Mouse (Mus musculus) limb, embryonic 10.5 days (tissue): ENCODE results near the gene Iqcj. TPM values are rescaled to one million over a fixed set of nuclear protein-coding genes. Genes with fewer than 3 reads are reported as not detected.

Experiments
- polyA plus RNA-seq: library from polyadenylated mRNA; unstranded; fragments of >200 nt; fragmentation: Nextera tagmentation; extraction: Ambion mirVana; gene quantifications from 2 replicates; pipeline ENCODE4 v1.2.1, GENCODE M21; 2016

The Iqcj gene
- polyA plus RNA-seq, 1 experiment from 2014 or later, result not detected

Other genes starting within 250 kb of the Iqcj start
- not detected in 2 replicates for gene Iqschfp, start within 50 bp of the Iqcj start, polyA plus RNA-seq
- 22.9 and 28.9 TPM in 2 replicates for gene Schip1, start 172.6 kb downstream of the Iqcj start, polyA plus RNA-seq